Mouse (Mus musculus) frontal cortex, postnatal 14 days (tissue): ENCODE data around the gene Ablim1.

ENCODE experiments used
- DNase-seq, 2 experiments: peaks; one replicate each; pipeline ENCODE4 v3.0.0; 2022; ENCODE audit warnings: low spot score in 2 of 2

The Ablim1 gene

DNA sequence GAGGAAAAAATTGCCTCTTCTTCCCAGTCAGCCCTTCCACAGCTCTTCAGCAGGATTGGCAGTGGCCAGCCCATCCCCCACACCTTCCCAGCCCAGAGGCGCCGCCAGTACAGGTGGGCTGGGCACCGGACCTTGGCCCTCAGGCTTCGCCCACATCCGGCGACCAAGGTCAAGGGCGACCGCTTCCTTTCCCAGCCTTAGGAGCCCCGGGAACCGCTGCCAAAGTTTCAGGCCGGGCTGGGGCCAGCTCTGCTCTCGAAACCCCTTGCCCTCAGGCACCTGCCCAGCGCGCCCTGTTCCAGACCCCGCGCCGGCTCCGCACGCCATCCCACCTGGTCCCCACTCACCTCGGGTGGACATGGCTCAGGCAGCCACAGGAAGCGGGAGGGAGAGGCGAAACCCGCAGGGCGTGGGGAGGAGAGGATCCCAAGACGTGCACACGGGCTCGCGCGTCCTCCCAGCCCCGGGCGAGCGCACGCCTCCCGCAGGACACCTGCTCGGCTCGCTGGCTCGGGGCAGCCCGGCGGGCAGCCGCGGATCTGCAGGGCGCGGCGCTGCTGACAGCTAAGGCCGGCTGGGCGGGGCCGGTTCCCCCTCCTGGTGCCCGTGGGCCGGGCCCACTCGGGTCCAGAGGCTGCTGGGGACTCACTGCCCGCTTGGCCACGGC lies at the start of gene Ablim1:
Ablim1 (minus strand) TSS at position 574 of the 667 bp plus-strand sequence.
- peak in 1 of 2 experiments; percentile 37 for DNase-seq

DNA sequence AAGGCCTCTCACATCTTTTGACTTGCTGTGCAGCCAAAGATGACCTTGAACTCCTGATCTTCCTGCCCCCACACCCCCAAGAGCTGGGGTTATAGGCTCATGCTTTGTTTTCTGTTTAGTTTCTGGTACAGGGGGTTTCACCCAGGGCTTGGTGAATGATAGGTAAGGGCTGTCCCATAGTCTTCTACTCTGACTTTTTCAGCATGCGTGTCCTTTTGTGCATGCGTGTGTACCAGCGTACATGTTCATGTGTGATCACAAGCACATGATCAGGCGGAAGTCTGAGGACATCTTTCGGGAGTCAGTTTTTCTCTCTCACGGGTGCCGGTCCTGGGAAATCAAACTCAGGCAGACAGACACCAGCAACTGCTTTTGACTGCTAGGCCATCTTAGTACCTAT lies 48.8 kb upstream of the Ablim1 start:
- DNase-seq, result no peak

DNA sequence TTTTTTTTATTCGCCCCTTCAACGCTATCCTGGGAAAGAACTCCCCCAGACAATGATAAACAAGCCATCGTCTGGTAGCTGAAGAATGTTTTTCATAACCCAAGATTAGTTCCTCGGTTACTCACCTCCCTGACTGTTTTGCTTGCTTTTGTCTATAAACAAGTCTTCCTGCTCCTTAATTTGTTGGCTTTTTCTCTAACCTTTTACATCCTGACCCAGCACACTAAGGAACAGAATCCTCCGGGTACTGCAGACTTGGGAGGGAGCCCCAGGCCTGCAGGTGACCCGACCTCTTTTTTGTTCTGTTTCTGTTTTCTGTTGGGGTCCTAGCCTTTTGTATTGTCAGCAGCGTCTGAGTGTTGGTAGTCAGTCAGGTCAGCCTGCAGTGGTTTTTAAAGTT lies 48.4 kb upstream of the Ablim1 start:
- DNase-seq, result no peak

DNA sequence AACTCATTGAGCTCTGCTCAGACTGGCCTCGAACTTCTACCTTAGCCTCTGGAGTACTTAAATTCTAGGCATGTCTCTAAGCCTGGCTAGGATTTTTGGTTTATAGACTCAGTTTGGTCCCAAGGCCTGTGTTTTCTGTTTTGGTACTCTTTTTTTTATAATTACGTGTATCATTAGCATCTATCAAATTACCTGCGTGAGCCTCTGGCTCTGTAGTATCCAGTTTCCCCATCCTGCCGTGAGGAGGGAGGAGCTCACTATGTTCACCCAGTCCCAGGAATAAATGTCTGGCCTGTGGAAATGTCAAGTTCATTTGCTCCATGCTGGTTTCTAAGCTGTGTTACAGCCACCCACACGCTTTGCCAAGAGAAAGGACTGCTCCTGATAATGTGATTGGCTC lies 47.9 kb upstream of the Ablim1 start:
- DNase-seq, result no peak

DNA sequence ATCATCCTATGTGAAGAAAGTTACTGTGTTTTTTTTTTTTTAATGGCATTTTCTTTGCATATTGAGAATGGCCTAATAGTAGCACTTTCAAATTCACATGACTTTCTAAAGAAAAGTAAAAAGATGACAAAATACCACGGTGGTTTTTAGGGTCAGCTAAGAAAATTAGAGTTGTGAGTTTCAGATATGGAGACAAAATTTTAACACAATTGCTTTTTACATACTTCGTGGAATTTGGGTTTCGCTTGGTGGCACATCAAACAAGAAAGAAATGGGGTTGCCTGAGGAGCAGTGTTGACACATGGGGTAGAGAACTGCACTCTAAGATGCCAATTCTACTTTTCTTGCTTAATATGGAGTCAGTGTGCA lies 47.2 kb upstream of the Ablim1 start:
- DNase-seq, result no peak

DNA sequence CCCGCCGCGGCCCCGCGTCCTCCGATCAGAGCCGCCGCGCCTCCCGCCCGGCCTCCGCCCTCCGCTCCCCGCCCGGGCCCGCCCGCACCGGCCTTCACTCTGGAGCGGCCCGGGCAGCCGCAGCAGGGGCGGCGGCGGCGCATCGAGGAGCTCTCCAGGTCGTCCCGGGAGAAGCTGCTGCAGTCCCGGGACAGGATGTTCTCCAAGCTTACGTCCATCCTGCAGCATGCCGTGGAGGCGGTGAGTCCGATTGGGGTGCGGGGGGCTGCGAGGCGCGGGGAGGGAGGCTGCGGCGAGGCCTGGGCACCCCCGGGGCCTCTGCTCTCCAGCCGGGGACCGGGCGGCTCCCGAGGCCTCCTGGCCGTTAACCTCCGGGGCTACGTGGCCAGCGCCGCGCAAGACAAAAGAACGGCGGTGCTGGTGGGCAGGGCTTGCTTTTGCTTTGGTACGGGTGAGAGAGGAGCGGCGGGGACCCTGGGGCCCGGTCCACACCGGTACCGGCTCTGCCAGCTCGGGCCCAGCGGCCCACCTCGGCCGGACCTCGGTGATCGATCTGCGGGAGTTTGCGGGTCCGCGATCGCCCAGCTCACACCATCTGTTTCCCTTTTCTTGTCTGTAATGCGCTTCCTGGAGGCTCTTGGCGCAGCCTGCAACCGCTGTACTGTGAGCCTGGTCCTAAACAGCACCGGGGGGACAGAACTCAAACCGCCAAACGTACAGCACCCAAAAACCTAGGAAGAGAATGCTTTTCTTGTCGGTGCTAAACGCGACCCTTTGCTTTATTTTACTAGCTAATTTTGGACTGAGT lies 46.6 kb upstream of the Ablim1 start:
- DNase-seq, result peak; percentile 36 to 53

DNA sequence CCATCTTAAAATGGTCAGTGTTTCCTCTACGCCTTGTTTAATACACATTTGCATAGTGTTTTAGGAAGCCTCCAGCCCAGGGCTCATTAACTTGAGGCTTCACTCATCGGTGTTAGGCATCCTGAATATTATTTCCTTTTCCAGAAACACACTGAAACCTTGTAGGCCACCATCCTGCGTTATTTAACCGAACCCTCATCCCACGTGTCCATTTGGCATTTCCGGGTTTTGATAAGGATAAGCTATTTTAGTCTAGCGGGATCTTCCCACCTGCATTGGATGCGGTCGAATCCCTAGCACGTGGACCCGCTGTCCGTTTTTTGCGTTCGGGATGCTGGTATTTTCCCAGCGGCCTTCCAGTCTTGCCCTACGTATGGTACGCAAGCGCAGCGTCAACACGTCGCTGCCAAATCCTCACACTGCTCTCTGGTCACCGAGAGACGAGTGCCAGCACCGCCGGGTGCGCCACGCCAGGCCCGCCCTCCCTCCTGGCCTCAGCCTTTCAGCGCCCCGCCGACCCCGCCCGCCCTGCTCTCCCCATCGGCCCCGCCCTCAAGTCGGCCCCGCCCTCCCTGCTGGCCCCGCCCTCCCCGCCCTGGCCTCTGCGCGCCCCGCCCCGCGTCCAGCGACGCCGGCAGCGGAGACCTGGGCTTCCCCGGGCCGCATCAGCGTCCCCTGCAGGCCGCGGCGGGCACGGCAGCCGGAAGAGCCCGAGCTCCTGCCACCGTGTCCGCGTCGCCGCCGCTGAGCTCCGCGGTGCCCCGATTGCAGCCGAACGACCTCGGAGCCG lies 45.8 kb upstream of the Ablim1 start, which contains the start of gene Fam160b1:
Fam160b1 (plus strand) TSS at position 340 of the 790 bp plus-strand sequence.
- peak; percentile 83 to 86 for DNase-seq

DNA sequence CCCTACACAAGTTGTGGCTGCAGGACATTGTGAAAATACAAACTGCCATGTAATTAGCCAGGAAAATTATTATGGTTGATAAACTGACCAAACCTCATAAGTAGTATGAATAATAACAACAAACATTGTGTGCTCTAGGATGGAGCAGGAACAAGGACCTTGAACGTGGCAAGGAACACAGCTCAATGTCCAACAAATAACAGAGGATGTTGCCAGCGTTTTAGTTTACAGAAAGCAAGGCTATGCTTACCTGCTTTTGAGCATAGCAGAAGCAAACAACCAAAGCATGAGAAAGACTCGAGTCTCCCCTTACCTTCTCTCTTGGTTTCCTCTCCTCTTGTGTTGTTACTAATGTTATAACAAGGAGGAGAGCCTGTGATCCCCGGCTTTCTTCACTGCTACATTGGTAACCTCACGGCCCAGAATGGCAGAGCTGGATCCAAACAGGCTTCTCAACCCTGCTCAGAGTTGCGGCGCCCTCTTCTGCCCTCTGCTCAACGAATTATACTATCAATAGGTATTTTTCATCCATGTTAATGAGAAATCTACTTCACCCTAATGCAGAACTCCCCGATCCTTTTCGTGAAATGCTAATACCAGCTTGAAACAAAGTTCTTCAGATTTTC lies 45.1 kb upstream of the Ablim1 start:
- DNase-seq, result no peak

DNA sequence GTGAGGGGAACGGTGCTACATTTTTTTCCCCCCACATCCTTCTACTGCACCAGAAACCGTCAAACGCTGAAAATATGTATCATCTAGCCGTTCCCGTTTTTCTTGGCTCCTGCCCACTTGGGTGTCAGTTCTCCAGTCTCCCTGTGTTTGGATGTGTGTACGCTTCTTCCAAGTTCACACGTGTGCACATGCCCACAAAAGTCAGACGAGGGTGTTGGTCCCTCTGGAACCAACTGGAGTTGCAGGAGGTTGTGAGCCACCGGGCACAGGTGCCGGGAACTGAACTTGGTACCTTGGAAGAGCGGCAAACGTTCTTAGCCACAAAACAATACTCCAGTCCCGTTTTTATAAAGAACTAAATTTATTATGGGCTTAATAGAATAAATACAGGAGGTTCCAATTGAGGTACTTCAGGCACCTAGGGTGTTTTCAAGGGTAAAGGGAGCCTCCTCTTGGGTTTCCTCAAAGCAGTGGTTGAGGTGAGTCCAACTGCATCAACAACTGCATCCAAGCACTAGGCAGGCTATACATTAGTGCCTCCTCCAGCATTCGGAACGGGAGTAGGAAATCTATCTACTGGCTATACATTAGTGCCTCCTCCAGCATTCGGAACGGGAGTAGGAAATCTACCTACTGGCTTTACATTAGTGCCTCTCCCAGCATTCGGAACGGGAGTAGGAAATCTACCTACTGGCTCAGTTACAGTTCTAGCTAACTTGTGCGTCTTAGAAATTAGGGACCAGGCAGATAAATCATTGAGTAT lies 44.3 kb upstream of the Ablim1 start:
- no peak for DNase-seq

DNA sequence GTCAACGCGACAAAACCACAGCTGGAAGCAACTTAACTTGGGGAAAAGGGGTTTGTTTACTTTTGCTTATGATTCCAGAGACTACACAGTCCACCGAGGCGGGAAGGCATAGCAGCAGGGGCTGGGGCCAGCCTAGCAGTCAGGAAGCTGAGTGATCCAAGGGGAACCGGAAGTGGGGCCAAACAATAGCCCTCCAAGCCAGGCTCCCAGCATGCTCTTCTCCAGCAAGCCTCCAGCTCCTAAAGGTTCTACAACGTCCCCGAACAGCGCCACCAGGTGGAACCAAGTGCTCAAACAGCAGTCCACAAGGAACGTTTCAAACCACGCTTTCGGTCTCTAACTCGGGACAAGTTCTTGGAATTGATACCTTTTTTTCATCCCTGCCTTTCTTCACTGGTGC lies 43.6 kb upstream of the Ablim1 start:
- peak; percentile 51 to 63 for DNase-seq

DNA sequence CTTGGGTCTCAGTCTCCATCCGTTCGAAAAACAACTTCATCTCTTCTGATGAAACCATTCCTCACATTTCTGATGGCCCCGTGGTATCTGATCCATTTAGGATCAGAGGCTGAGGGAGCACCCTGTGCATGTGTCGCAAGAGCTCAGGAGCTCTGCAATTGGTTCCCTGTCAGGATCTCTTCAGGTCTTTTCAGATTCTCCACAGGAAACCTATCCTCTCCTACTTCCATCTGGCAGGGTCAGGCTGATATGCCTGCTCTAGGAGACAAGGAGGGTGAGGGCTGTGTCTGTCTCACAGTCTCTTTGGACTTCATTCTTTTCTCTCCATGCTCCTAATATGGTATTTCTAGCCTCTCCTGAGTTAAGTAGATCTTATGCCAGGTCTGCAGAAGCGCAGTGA lies 43.1 kb upstream of the Ablim1 start:
- no peak for DNase-seq

DNA sequence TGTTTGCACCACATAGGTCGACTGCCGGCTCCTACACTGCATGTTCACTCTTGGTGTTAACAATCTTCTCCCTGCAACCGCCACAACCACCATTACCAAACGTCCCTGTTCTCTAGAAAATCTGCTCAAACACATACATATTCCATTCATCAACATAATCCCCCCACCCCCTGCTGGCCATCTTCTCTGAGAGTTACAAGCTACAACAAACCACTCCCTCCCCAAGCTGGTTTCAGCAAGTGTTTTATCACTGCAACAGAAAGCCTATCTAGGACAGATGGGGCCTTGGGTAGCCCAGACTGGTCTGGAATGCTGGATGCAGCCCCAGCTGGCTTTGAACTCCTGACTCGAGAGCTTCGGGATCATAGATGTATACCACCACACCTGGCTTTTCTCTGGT lies 42.5 kb upstream of the Ablim1 start:
- no peak for DNase-seq

DNA sequence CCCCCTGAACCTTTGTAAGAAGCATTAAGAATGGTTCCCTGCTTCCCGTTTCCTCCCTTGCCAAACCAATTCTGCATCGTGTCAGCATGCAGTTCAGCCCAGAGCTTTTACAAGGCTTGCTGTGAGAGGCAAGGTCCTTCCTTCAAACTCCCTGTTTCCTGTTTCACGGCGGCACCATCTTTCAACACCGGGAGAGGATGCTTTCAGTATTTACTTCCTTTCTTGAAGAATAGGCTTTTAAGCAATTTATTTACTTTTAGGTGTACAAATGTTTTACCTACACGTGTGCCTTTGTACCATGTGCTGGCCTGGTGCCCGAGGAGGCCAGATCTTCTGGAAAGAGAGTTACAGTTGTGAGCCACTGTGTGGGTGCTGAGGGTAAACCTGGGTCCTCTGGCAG lies 41.6 kb upstream of the Ablim1 start:
- DNase-seq, result no peak

DNA sequence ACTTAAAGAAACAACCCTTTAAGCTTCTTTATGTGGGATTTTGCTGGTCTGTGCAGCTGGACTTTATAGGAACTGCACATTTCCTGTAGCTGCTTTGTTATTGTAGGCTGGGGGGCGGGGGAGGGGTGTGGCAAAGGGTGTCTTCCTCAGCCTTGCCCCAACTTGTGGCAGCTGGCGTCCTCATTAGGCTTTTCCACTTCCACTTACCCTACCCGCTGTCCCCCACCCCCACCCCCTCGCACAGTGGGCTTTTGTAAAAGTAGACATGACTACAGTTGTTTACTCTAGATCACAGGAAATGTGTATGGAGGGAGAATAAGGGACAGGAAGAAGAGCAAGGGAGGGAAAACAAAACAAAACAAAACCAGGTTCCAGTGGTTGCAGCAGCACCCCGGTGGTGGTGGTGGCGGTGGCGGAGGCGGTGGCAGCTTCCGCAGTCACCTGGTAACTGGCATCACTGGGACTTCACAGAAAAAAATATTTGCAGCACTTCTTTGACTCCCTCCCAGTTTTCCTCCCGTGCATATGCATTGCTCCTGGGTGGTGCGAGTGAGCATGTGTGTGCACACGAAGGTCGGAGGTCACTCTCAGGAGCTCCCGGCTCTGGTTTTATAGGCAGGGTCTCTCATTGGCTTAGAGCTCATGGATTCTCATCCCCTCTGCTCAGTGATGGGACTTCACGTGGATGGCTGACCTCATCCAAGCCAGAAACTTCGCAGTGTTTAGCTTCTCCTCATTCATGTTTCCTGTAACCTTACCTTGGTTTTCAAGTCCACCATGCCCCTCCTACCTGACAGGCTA lies 40.9 kb upstream of the Ablim1 start:
- no peak for DNase-seq

DNA sequence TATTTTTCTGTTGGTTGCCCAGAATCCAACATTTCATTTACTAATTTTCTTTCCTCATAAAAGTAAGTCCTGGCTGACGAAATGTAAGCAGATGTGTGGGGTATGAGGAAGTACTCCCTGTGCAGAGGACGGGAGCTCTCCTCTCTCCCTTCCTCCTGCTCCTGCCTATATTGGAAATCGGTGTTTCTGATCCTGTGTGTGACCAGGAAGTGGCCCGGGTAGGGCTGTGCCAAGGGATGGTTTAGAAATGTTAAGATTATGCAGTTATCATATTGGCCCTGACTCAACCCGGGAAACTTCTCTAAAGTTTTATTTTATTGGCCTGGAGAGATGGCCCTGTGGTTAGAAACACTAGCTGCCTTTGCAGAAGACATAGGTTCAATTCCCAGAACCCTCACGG lies 40.0 kb upstream of the Ablim1 start:
- DNase-seq, result no peak

DNA sequence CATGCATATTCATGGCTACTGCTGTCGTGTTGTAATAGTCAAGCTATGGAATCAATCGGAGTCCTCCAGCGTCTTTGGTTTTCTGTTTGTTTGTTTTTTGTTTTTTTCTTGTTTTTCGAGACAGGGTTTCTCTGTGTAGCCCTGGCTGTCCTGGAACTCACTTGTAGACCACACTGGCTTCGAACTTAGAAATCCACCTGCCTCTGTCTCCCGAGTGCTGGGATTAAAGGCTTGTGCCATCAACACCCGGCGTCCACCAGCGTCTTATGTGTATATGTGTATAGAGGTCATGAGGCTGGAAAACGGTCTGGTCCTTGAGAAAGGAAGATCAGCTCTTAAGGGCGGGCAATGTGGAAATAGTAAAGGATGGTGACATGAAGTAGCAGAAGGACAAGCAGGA lies 39.3 kb upstream of the Ablim1 start:
- no peak for DNase-seq

DNA sequence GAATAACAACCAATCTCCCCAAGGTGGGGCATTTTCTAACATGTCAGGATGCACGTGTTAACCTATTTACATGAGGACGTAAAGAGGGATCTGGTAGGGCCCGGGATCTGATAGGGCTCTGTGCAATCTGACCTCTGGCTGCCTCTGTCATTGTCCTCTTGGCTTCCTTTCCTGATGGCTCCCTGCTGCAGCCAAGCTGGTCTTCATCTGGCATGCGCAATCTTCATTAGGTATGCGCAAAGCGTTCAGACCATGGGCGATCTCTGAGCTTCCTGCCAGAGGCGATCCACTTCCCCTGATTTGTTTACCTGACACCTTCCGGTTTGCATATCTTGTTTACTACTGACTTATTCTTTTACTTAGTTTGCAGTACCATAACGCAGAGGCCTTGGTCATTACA lies 38.5 kb upstream of the Ablim1 start:
- no peak for DNase-seq

DNA sequence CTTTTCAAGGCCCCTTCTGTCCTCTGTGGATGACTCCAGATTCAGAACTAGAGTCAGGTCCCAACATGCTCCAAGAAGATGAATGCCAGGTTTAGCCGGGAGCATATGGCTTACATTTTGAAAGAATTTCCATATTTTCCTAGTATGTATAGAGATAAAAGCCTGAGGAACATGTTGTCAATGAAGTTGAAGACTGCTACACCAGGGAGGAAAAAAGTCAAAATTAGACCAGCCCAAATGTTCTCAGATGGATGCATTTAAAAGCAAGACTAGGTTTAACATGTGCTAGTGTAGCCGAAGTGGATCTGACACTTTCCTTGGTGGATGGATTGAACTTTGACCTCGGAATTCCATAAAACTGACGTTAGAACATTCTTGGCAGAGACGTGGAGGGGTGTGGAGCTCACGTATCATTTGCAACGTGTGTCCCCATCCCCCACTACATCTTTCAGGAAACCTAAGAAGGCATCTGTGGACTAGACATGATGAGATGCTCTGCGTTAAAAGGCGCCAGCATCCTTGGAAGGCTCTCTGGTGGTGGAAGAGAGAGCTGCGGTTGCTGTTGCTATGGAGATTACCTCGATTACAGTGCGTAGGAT lies 37.7 kb upstream of the Ablim1 start:
- DNase-seq, result no peak

DNA sequence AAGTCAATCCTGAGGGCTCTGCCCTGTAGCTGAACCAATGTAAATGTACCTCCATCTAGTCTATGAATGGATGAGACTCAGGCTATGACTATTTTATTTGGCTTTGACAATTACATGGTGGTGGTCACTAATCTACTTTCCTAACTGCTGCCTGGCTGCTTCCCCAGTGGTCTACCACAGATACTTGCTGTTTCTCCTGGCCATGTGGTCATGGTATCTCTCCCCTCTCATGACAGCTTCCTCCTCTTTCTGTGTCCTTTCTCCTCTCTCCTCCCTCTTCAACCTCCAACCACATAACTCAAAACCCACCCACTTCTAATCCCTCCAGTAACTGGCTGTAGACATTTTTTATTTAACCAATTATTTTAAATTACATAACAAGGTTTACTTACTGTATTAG lies 34.4 kb upstream of the Ablim1 start:
- DNase-seq, result no peak

DNA sequence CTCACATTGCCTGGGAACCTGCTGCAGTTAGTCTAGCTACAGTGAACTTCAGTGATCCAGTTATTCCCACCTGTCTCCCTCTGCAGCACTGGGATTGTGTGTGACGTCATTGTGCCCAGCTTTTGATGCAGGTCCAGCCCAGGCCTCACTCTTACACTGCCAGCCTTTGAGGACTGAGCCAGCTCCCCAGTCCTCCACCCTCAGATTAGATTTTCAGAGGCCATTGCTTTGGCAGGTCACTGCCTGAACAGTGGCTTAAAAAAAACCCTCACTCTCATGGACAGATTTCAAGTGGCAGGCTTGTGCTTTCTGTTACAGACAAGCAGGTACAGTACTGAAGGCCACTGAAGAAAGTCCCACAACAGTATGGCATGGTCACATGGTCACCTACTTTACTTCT lies 30.0 kb upstream of the Ablim1 start:
- no peak for DNase-seq
